Mouse (Mus musculus) heart, adult 2 months (tissue): ENCODE results near the gene Phldb3. TPM values are rescaled to one million over a fixed set of nuclear protein-coding genes. Genes with fewer than 3 reads are reported as not detected.

Experiments
- DNase-seq, 2 experiments: peaks; one replicate each; pipeline ENCODE4 v3.0.0; 2021
- H3K27ac ChIP-seq: fragments of 200-600 bp; 2 replicates; pipeline ENCODE4 v1.8.1; 2022
- H3K27me3 ChIP-seq: fragments of 200-500 bp; 2 replicates; pipeline ENCODE4 v1.6.1; 2012; ENCODE audit warnings: mild to moderate bottlenecking, low read length, inconsistent platforms, mixed read lengths; ENCODE audit not compliant: control insufficient read depth, insufficient read depth
- H3K36me3 ChIP-seq: fragments of 200-500 bp; 2 replicates; pipeline ENCODE4 v1.6.1; 2012; ENCODE audit warnings: low read length, inconsistent platforms; ENCODE audit not compliant: control insufficient read depth, insufficient read depth
- H3K4me1 ChIP-seq: fragments of 200-500 bp; 2 replicates; pipeline ENCODE4 v1.6.1; 2011; ENCODE audit warnings: low read length; ENCODE audit not compliant: control insufficient read depth, insufficient read depth
- H3K4me3 ChIP-seq: fragments of 200-600 bp; 2 replicates; pipeline ENCODE4 v1.8.1; 2022
- H3K79me2 ChIP-seq: fragments of 200-500 bp; replicated peaks from 2 replicates; pipeline ENCODE4 v1.6.1; 2012; ENCODE audit warnings: mild to moderate bottlenecking, inconsistent platforms, low read length, moderate library complexity, mixed read lengths; ENCODE audit not compliant: control insufficient read depth, insufficient read depth
- H3K9ac ChIP-seq: fragments of 200-500 bp; 2 replicates; pipeline ENCODE4 v1.6.1; 2012; ENCODE audit warnings: low read depth, mild to moderate bottlenecking, control low read depth, inconsistent platforms, low read length, mixed read lengths
- CTCF ChIP-seq: fragments of 200-600 bp; IDR thresholded peaks from 2 replicates; pipeline ENCODE4 v1.8.1; 2022; ENCODE audit warnings: antibody characterized with exemption, mild to moderate bottlenecking, moderate library complexity
- EP300 ChIP-seq: fragments of 200-500 bp; IDR thresholded peaks from 2 replicates; pipeline ENCODE4 v1.6.1; 2011; ENCODE audit warnings: low read depth, low read length, control low read depth; ENCODE audit not compliant: insufficient read depth
- POLR2A ChIP-seq: fragments of 200-500 bp; IDR thresholded peaks from 2 replicates; pipeline ENCODE4 v1.6.1; 2011; ENCODE audit warnings: mild to moderate bottlenecking, low read depth, low read length, control low read depth; ENCODE audit not compliant: insufficient read depth
- WGBS: fragments of 180-500 bp; shearing (Covaris S2); methylation state at CpG from one replicate; pipeline ENCODE4 v1.1.7; 2018; 5-methylcytosine and 5-hydroxymethylcytosine counted together
- intact Hi-C: fragments of 180-260 bp; cut with DNase I; formaldehyde crosslinking; loops from one replicate; pipeline ENCODE4 v1.15.1; 2025
- polyA plus RNA-seq: library from polyadenylated mRNA; depleted of rRNA; stranded (reverse); fragments of >200 nt; gene quantifications from 2 replicates; pipeline ENCODE4 v1.2.3, GENCODE M21; 2012
- total RNA-seq, 2 experiments: library from RNA; stranded (reverse); gene quantifications; 2 replicates each; pipeline ENCODE4 v1.2.3; 2021

Gene Phldb3
- total and polyA plus RNA-seq, 3 experiments = 0.25 to 0.34 (median 0.27) TPM

- Histone ChIP-seq H3K27me3 (peaks cover 4% of the 10 kb centered on the region; the same call in 1 of the 2 replicates), H3K79me2 (no peaks in the 10 kb centered on the region), H3K4me3 (no peak overlapping the region), H3K36me3 (no peaks in the 10 kb centered on the region), H3K4me1 (0 out of 2 replicates have a peak, but pooled peaks cover 1% of the 10 kb centered on the region), H3K27ac (no peak overlapping the region), H3K9ac (no peak overlapping the region)
- DNase-seq = peak; percentile 47 to 65
- WGBS = 59% methylated on average over 6 of the region's 6 CpGs
- TF ChIP-seq POLR2A (no peak), CTCF (no peak), EP300 (no peak)
- intact Hi-C loops = no loop called here
Observed at GRCm38 (mm10) chr7:24608017-24608416, 2.5 kb upstream of the Phldb3 start.

- Histone ChIP-seq H3K4me3 (no peak overlapping the region), H3K27me3 (peaks cover 4% of the 10 kb centered on the region; the same call in 1 of the 2 replicates), H3K27ac (no peak overlapping the region), H3K9ac (no peak overlapping the region), H3K36me3 (no peaks in the 10 kb centered on the region), H3K4me1 (0 out of 2 replicates have a peak, but pooled peaks cover 1% of the 10 kb centered on the region), H3K79me2 (no peaks in the 10 kb centered on the region)
- intact Hi-C loops = no loop called here
- TF ChIP-seq CTCF = no peak
- no peak for TF ChIP-seq EP300
- TF ChIP-seq POLR2A = no peak
- 73% methylated on average over 8 of the region's 8 CpGs for WGBS
- DNase-seq = no peak
Observed at GRCm38 (mm10) chr7:24608561-24608960, 2.0 kb upstream of the Phldb3 start.

GRCm38 (mm10) chr7:24610879-24611494, 424 bp downstream of the Phldb3 start:
- intact Hi-C loops = loop anchor here (2.0 kb wide), 1 partner anchor 20 kb away; no protein-coding TSS in a partner anchor

GRCm38 (mm10) chr7:24611709-24612108, 1.1 kb downstream of the Phldb3 start:
- 15% methylated on average over 7 of the region's 7 CpGs for WGBS
- intact Hi-C loops = loop anchor here (2.0 kb wide), 1 partner anchor 19 kb away; no protein-coding TSS in a partner anchor
- Histone ChIP-seq H3K27me3 (peaks cover 4% of the 10 kb centered on the region; the same call in 1 of the 2 replicates), H3K9ac (no peak overlapping the region), H3K4me3 (peak overlapping the region; percentile 64), H3K27ac (no peak overlapping the region), H3K36me3 (no peaks in the 10 kb centered on the region), H3K4me1 (0 out of 2 replicates have a peak, but pooled peaks cover 1% of the 10 kb centered on the region), H3K79me2 (no peaks in the 10 kb centered on the region)
- DNase-seq = no peak
- TF ChIP-seq EP300 (no peak), CTCF (no peak), POLR2A (no peak)

More at GRCm38 (mm10) chr7:24610879-24611494, 424 bp downstream of the Phldb3 start:
- Histone ChIP-seq H3K79me2 (no peaks in the 10 kb centered on the region), H3K9ac (0 out of 2 replicates have a peak overlapping the region, but pooled peaks have one; percentile 37), H3K27ac (no peak overlapping the region; the same call in 1 of the 2 replicates), H3K4me1 (0 out of 2 replicates have a peak, but pooled peaks cover 1% of the 10 kb centered on the region), H3K36me3 (no peaks in the 10 kb centered on the region), H3K27me3 (peaks cover 4% of the 10 kb centered on the region; the same call in 1 of the 2 replicates), H3K4me3 (peak overlapping the region; percentile 64)
- WGBS = 2% methylated on average over 36 of the region's 36 CpGs
- TF ChIP-seq POLR2A = no peak
- TF ChIP-seq CTCF = no peak
- no peak for TF ChIP-seq EP300
- peak; percentile 89 to 91 for DNase-seq

- no peak for DNase-seq
- no peak for TF ChIP-seq POLR2A
- TF ChIP-seq CTCF = no peak
- TF ChIP-seq EP300 = no peak
- no peak overlapping the region for H3K4me3 ChIP-seq
- 11% methylated on average over 27 of the region's 27 CpGs for WGBS
- intact Hi-C loops = no loop called here
- H3K4me1 ChIP-seq = 0 out of 2 replicates have a peak, but pooled peaks cover 1% of the 10 kb centered on the region
- no peaks in the 10 kb centered on the region for H3K36me3 ChIP-seq
- peaks cover 4% of the 10 kb centered on the region; the same call in 1 of the 2 replicates for H3K27me3 ChIP-seq
- H3K79me2 ChIP-seq = no peaks in the 10 kb centered on the region
- H3K27ac ChIP-seq = no peak overlapping the region
- no peak overlapping the region for H3K9ac ChIP-seq
Observed at GRCm38 (mm10) chr7:24612308-24612910, 1.8 kb downstream of the Phldb3 start.
